ENCODE assay signal across 22 mouse cellular contexts in the genomic region with DNA sequence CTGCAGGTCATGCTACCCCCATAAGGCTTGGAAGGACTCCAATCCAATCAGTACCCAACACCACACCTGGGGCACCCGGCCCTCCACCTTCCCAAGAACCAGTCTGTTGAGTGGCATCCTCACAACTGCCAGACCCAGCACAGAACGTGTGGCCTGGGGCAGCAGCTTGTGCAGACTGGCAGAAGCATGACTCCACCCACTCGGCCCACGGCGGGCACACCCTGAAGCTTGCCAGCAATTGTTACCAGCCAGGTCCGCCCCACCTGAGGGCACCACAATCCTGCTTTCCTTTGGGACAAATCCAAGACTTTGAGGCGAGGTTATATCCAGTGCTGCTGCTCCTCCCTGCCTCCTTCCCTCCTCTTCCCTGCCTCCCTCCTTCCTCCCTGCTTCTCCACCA. TPM values are rescaled to one million over a fixed set of nuclear protein-coding genes. Genes with fewer than 3 reads are reported as not detected.
A peak's percentile ranks its signal among the peaks of the same experiment; 100 is the strongest.
DNase-seq lines count a peak whose midpoint lies in the region; ATAC-seq and TF ChIP-seq lines count a peak whose summit lies in the region.
"Had no signal": no experiment of that assay in that cellular context is flagged by ENCODE, and none has a peak within 500 bp of the region (broad histone marks: within the 10 kb centered on the region; RNA-seq: fewer than 3 reads in every experiment).

No protein-coding gene starts in this region.

- intact Hi-C loops in heart, postnatal 25 days (cut with DNase I): no loop called here

- no peaks in the 10 kb centered on the region for H3K9me3 ChIP-seq in midbrain, embryonic 13.5 days
- H3K9me3 ChIP-seq in midbrain, postnatal 0 days (ENCODE audit: low read length): no peaks in the 10 kb centered on the region
- no peaks in the 10 kb centered on the region for H3K9me3 ChIP-seq in neural tube, embryonic 15.5 days (replicated peaks)
- H3K9me3 ChIP-seq in intestine, embryonic 15.5 days: no peaks in the 10 kb centered on the region
- H3K9me3 ChIP-seq: heart, embryonic 10.5 days; lung, embryonic 15.5 days had no signal

- DNase-seq in cerebellum, adult 9-10 months: peak; percentile 58
- no peak for DNase-seq in midbrain, postnatal 0 days (ENCODE audit: low spot score)
- DNase-seq in fat pad, adult 2 months (ENCODE audit: extremely low read depth, low read depth, low spot score): peak; percentile 67
- DNase-seq in heart, postnatal 25 days (ENCODE audit: low spot score): no peak
- DNase-seq: adrenal gland, adult 8-10 months; embryo, embryonic 11 days; heart, postnatal 4 days; right cerebral cortex, postnatal 4 days; thymus, postnatal 14 days had no signal

- no peak overlapping the region for H3K4me2 ChIP-seq in midbrain, embryonic 13.5 days (replicated peaks)
- no peak overlapping the region for H3K4me2 ChIP-seq in midbrain, postnatal 0 days (ENCODE audit: low read depth, low read length, poor library complexity, severe bottlenecking)
- H3K4me2 ChIP-seq in neural tube, embryonic 15.5 days: no peak overlapping the region
- H3K4me2 ChIP-seq in intestine, embryonic 15.5 days (replicated peaks): no peak overlapping the region
- H3K4me2 ChIP-seq: liver, embryonic 11.5 days; lung, embryonic 15.5 days had no signal

- WGBS in midbrain, embryonic 13.5 days: 83% methylated on average over 7 of the region's 7 CpGs
- 79% methylated on average over 7 of the region's 7 CpGs for WGBS in midbrain, postnatal 0 days
- 62% methylated on average over 7 of the region's 7 CpGs for WGBS in neural tube, embryonic 15.5 days
- WGBS in intestine, embryonic 15.5 days: 90% methylated on average over 7 of the region's 7 CpGs

- H3K4me3 ChIP-seq in midbrain, embryonic 13.5 days (replicated peaks): no peak overlapping the region
- no peak overlapping the region for H3K4me3 ChIP-seq in midbrain, postnatal 0 days (ENCODE audit: low read depth, low read length)
- H3K4me3 ChIP-seq in neural tube, embryonic 15.5 days (replicated peaks): no peak overlapping the region
- no peak overlapping the region for H3K4me3 ChIP-seq in intestine, embryonic 15.5 days (replicated peaks)
- H3K4me3 ChIP-seq: heart, embryonic 10.5 days; lung, embryonic 15.5 days; megakaryocyte, embryonic 14.5 days; myocyte had no signal

- H3K27me3 ChIP-seq in midbrain, embryonic 13.5 days: no peaks in the 10 kb centered on the region
- H3K27me3 ChIP-seq in midbrain, postnatal 0 days (ENCODE audit: insufficient read depth, low read length): no peaks in the 10 kb centered on the region
- no peaks in the 10 kb centered on the region for H3K27me3 ChIP-seq in neural tube, embryonic 15.5 days (replicated peaks)
- no peaks in the 10 kb centered on the region for H3K27me3 ChIP-seq in intestine, embryonic 15.5 days (replicated peaks)
- H3K27me3 ChIP-seq: lung, embryonic 15.5 days had no signal

- H3K9ac ChIP-seq in midbrain, embryonic 13.5 days (replicated peaks): no peak overlapping the region
- H3K9ac ChIP-seq in midbrain, postnatal 0 days (replicated peaks; ENCODE audit: low read length, poor library complexity, severe bottlenecking): no peak overlapping the region
- H3K9ac ChIP-seq in neural tube, embryonic 15.5 days (replicated peaks): no peak overlapping the region
- no peak overlapping the region for H3K9ac ChIP-seq in intestine, embryonic 15.5 days
- H3K9ac ChIP-seq: lung, embryonic 15.5 days had no signal

- peaks cover 15% of the 10 kb centered on the region for H3K36me3 ChIP-seq in midbrain, embryonic 13.5 days
- no peaks in the 10 kb centered on the region; the same call in 1 of the 2 replicates for H3K36me3 ChIP-seq in midbrain, postnatal 0 days (ENCODE audit: insufficient read depth, low read length)
- no peaks in the 10 kb centered on the region for H3K36me3 ChIP-seq in neural tube, embryonic 15.5 days
- H3K36me3 ChIP-seq in intestine, embryonic 15.5 days: no peaks in the 10 kb centered on the region; the same call in 1 of the 2 replicates
- H3K36me3 ChIP-seq: lung, embryonic 15.5 days had no signal

- ATAC-seq in cerebellum, adult (ENCODE audit: insufficient number of reproducible peaks, low FRiP score, low TSS enrichment): no peak
- no peak for ATAC-seq in midbrain, embryonic 13.5 days
- ATAC-seq in midbrain, postnatal 0 days (ENCODE audit: low FRiP score): no peak
- no peak for ATAC-seq in neural tube, embryonic 15.5 days (ENCODE audit: low FRiP score)
- ATAC-seq in intestine, embryonic 15.5 days: no peak
- ATAC-seq: intestine, postnatal 0 days had no signal

- peaks cover 99% of the 10 kb centered on the region for H3K4me1 ChIP-seq in midbrain, embryonic 13.5 days (replicated peaks)
- peaks cover 28% of the 10 kb centered on the region for H3K4me1 ChIP-seq in midbrain, postnatal 0 days (ENCODE audit: insufficient read depth, low read length)
- H3K4me1 ChIP-seq in neural tube, embryonic 15.5 days: peaks cover 97% of the 10 kb centered on the region
- H3K4me1 ChIP-seq in intestine, embryonic 15.5 days (replicated peaks): peaks cover 51% of the 10 kb centered on the region

- H3K27ac ChIP-seq in midbrain, embryonic 13.5 days: peak overlapping the region; percentile 39; the same call in 1 of the 2 replicates
- H3K27ac ChIP-seq in midbrain, postnatal 0 days (ENCODE audit: low read depth, low read length): no peak overlapping the region
- H3K27ac ChIP-seq in neural tube, embryonic 15.5 days (replicated peaks): peak overlapping the region; percentile 30; the same call in 1 of the 2 replicates
- H3K27ac ChIP-seq in intestine, embryonic 15.5 days: no peak overlapping the region
- H3K27ac ChIP-seq: heart, embryonic 10.5 days had no signal

- TF ChIP-seq CTCF in midbrain, postnatal 0 days (IDR thresholded peaks at IDR 0.05): no peak

RNA-seq across cellular contexts. Expression of a gene that starts 11.5 kb away (rescaled TPM):
- polyA plus RNA-seq in midbrain, embryonic 13.5 days (2015; fragmentation: Nextera tagmentation; extraction: Ambion mirVana): 278 and 317 TPM in 2 replicates
- 716 and 795 TPM in 2 replicates for total RNA-seq in midbrain, postnatal 0 days (2014; rRNA removed)
- 208 and 225 TPM in 2 replicates for polyA plus RNA-seq in midbrain, postnatal 0 days (2015; fragmentation: Nextera tagmentation; extraction: Ambion mirVana)
- 206 and 247 TPM in 2 replicates for polyA plus RNA-seq in neural tube, embryonic 15.5 days (2015; fragmentation: Nextera tagmentation; extraction: Ambion mirVana)
- polyA plus RNA-seq in intestine, embryonic 15.5 days (2015; fragmentation: Nextera tagmentation; extraction: Ambion mirVana): 56.3 and 56.8 TPM in 2 replicates
- 10 to 100 TPM; 42.2 to 52.2 TPM for total RNA-seq in heart, postnatal 25 days (2021)

RNA-seq across cellular contexts. Expression of a gene that starts 47.4 kb away (rescaled TPM):
- polyA plus RNA-seq in midbrain, embryonic 13.5 days (2015; fragmentation: Nextera tagmentation; extraction: Ambion mirVana): 0.17 TPM in 1 of 2 replicates, not detected in the other
- not detected in 2 replicates for total RNA-seq in midbrain, postnatal 0 days (2014; rRNA removed)
- not detected in 2 replicates for polyA plus RNA-seq in midbrain, postnatal 0 days (2015; fragmentation: Nextera tagmentation; extraction: Ambion mirVana)
- not detected in 2 replicates for polyA plus RNA-seq in neural tube, embryonic 15.5 days (2015; fragmentation: Nextera tagmentation; extraction: Ambion mirVana)
- polyA plus RNA-seq in intestine, embryonic 15.5 days (2015; fragmentation: Nextera tagmentation; extraction: Ambion mirVana): not detected in 2 replicates
- not detected for total RNA-seq in heart, postnatal 25 days (2021)
- total RNA-seq: adrenal gland, adult 8-10 months; G1E; gastrocnemius, adult 8-10 months; heart, postnatal 4 days; layer of hippocampus, adult 8-10 months had no signal
- polyA plus RNA-seq: G1E; heart, embryonic 10.5 days; intestine, postnatal 0 days; liver, embryonic 11.5 days; lung, embryonic 15.5 days; myocyte had no signal

Comparison
In these comparisons a context has a peak if more than half of its experiments do, and no peak if none do; other contexts are left out.
1. H3K27ac ChIP-seq: peak in midbrain, embryonic 13.5 days (single experiment) and neural tube, embryonic 15.5 days (single experiment); none in midbrain, postnatal 0 days (single experiment) and intestine, embryonic 15.5 days (single experiment).
2. DNase-seq: peak in cerebellum, adult 9-10 months (single experiment) and fat pad, adult 2 months (single experiment); none in midbrain, postnatal 0 days (single experiment) and heart, postnatal 25 days (single experiment).